In genomic region chr15:99368583-99369266, GRCm38 (mm10) we compare ENCODE assay signal across 8 mouse cellular contexts. TPM values are rescaled to one million over a fixed set of nuclear protein-coding genes. Genes with fewer than 3 reads are reported as not detected.
DNase-seq lines count a peak whose midpoint lies in the region; ATAC-seq and TF ChIP-seq lines count a peak whose summit lies in the region.

No protein-coding gene starts in this region.

- H3K4me1 ChIP-seq in embryonic facial prominence, embryonic 13.5 days: peaks cover 30% of the 10 kb centered on the region
- peaks cover 17% of the 10 kb centered on the region for H3K4me1 ChIP-seq in intestine, embryonic 16.5 days (ENCODE audit: control insufficient read depth, insufficient read depth, low read length)

- no peaks in the 10 kb centered on the region for H3K27me3 ChIP-seq in embryonic facial prominence, embryonic 13.5 days
- no peaks in the 10 kb centered on the region for H3K27me3 ChIP-seq in intestine, embryonic 16.5 days (replicated peaks; ENCODE audit: control insufficient read depth, insufficient read depth, low read length)

- peak overlapping the region; percentile 85 for H3K9ac ChIP-seq in embryonic facial prominence, embryonic 13.5 days
- peak overlapping the region; percentile 89; the same call in 1 of the 2 replicates for H3K9ac ChIP-seq in intestine, embryonic 16.5 days (ENCODE audit: low read depth, low read length)

- no peaks in the 10 kb centered on the region for H3K36me3 ChIP-seq in embryonic facial prominence, embryonic 13.5 days
- H3K36me3 ChIP-seq in intestine, embryonic 16.5 days (ENCODE audit: control insufficient read depth, insufficient read depth, low read length): no peaks in the 10 kb centered on the region

- DNase-seq in left cerebral cortex, adult 2 months (ENCODE audit: extremely low spot score in 1 of 2, low spot score in 2 of 2): no peak
- no peak for DNase-seq in left cerebral cortex, postnatal 4 days
- peak; percentile 22 for DNase-seq in naive thymus-derived CD4-positive, alpha-beta T cell, adult 2 months (ENCODE audit: low read depth)
- no peak for DNase-seq in ovary, adult 18-20 months (ENCODE audit: low spot score)
- no peak for DNase-seq in c-Kit-positive CD71-positive TER-119-positive erythroid progenitor cells, embryonic 14.5 days (ENCODE audit: low spot score)

- no peaks in the 10 kb centered on the region for H3K9me3 ChIP-seq in embryonic facial prominence, embryonic 13.5 days
- H3K9me3 ChIP-seq in intestine, embryonic 16.5 days (ENCODE audit: control insufficient read depth, low read length): no peaks in the 10 kb centered on the region

- WGBS in embryonic facial prominence, embryonic 13.5 days: 33% methylated on average over 4 of the region's 4 CpGs
- 39% methylated on average over 4 of the region's 4 CpGs for WGBS in intestine, embryonic 16.5 days

- ATAC-seq in embryonic facial prominence, embryonic 13.5 days (ENCODE audit: insufficient number of reproducible peaks, insufficient read depth, low FRiP score, low TSS enrichment, low read depth): no peak
- no peak for ATAC-seq in intestine, embryonic 16.5 days
- ATAC-seq in granulocyte monocyte progenitor cell, adult 5-6 weeks (replicated peaks; ENCODE audit: poor library complexity, severe bottlenecking): no peak

- no peak overlapping the region for H3K27ac ChIP-seq in left cerebral cortex, adult 2 months
- peak overlapping the region; percentile 96 for H3K27ac ChIP-seq in embryonic facial prominence, embryonic 13.5 days
- H3K27ac ChIP-seq in intestine, embryonic 16.5 days (ENCODE audit: low read length): no peak overlapping the region

- TF ChIP-seq CTCF in left cerebral cortex, adult 2 months (IDR thresholded peaks at IDR 0.05): no peak

- peak overlapping the region; percentile 72 for H3K4me3 ChIP-seq in left cerebral cortex, adult 2 months
- H3K4me3 ChIP-seq in embryonic facial prominence, embryonic 13.5 days: peak overlapping the region; percentile 82
- peak overlapping the region; percentile 85 for H3K4me3 ChIP-seq in intestine, embryonic 16.5 days (ENCODE audit: low read length)

- intact Hi-C loops in left cerebral cortex, adult 2 months (cut with DNase I): no loop called here
- intact Hi-C loops in left cerebral cortex, postnatal 4 days (cut with DNase I): no loop called here

- peak overlapping the region; percentile 62 for H3K4me2 ChIP-seq in embryonic facial prominence, embryonic 13.5 days
- peak overlapping the region; percentile 95 for H3K4me2 ChIP-seq in intestine, embryonic 16.5 days (ENCODE audit: low read depth, low read length)

RNA-seq across cellular contexts. Expression of gene Fmnl3, which starts 1.6 kb away (rescaled TPM):
- 10 to 100 TPM in 1 of 2 experiments, 1 to 10 TPM in 1; 10.0 to 11.4 TPM for total RNA-seq in left cerebral cortex, adult 2 months (2021)
- 10 to 100 TPM; 23.2 to 24.0 TPM for total RNA-seq in left cerebral cortex, postnatal 4 days (2021)
- polyA plus RNA-seq in embryonic facial prominence, embryonic 13.5 days (2015; fragmentation: Nextera tagmentation; extraction: Ambion mirVana): 29.0 and 29.5 TPM in 2 replicates
- 10.6 and 10.8 TPM in 2 replicates for polyA plus RNA-seq in intestine, embryonic 16.5 days (2015; fragmentation: Nextera tagmentation; extraction: Ambion mirVana)
- 18.0 and 22.5 TPM in 2 replicates for total RNA-seq in granulocyte monocyte progenitor cell, adult 5-6 weeks (2014; fragmentation: Nextera tagmentation)
- total RNA-seq in granulocyte monocyte progenitor cell, adult 5-6 weeks (2017): 20.7 and 23.8 TPM in 2 replicates

RNA-seq across cellular contexts. Expression of gene Tmbim6, which starts 24.0 kb away (rescaled TPM):
- total RNA-seq in left cerebral cortex, adult 2 months (2021): 100 to 1,000 TPM; 332 to 333 TPM
- 100 to 1,000 TPM; 238 to 247 TPM for total RNA-seq in left cerebral cortex, postnatal 4 days (2021)
- polyA plus RNA-seq in embryonic facial prominence, embryonic 13.5 days (2015; fragmentation: Nextera tagmentation; extraction: Ambion mirVana): 266 and 285 TPM in 2 replicates
- polyA plus RNA-seq in intestine, embryonic 16.5 days (2015; fragmentation: Nextera tagmentation; extraction: Ambion mirVana): 726 and 829 TPM in 2 replicates
- total RNA-seq in granulocyte monocyte progenitor cell, adult 5-6 weeks (2014; fragmentation: Nextera tagmentation): 383 and 409 TPM in 2 replicates
- total RNA-seq in granulocyte monocyte progenitor cell, adult 5-6 weeks (2017): 163 and 164 TPM in 2 replicates
